Mouse (Mus musculus): Measurements from ENCODE around the gene H2-Q10.
A peak's percentile ranks its signal among the peaks of the same experiment; 100 is the strongest.
"Not testable (repeated sequence)": the region's sequence is repeated elsewhere in the genome, so short reads cannot be mapped to it uniquely, and the experiment has no call there.

Gene H2-Q10

GRCm38 (mm10) chr17:35460513-35461341 lies 9.2 kb upstream of the H2-Q10 start:
- not testable (repeated sequence) for DNase-seq

- DNase-seq, result peak; percentile 45
Measured at GRCm38 (mm10) chr17:35465651-35466050, 4.2 kb upstream of the H2-Q10 start.

DNA sequence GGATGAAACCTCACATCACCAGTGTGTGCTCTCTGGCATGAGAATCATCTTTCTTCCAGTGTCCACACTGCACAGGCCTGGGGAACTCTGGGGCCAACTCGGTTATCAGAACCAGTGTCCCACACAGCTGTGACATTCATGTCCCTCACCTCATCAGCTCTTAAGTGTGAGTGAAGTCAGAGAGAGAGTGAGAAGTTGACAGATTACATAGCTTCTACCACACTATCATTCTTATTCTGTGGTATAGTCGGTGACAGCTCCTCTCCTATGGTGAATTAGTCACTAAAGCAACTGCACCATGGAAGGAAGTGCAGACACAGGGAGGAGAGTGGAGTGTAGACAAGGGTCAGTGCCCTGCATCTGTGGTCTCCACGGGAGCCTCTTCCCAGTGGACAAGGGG lies 953 bp upstream of the H2-Q10 start:
- not testable (repeated sequence) for DNase-seq

DNA sequence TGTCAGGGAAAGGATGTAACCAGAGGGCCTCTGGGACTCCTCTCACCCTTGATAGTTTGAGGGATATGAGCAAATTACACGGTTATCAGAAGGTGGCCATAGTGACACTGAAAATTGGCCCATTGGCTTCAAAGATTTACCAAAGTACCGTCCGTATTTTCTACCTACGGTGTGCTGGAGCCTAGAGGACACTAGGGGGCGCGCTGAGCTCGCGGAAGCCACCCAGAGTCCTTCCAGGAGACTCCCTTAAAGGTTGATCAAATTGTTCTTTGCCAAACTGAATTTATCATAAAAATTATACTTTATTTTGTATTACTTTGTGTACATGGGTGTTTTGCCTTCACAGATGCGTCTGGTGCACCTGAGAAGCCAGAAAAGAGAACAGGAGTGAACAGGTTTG lies 14.2 kb downstream of the H2-Q10 start:
- DNase-seq, result peak; percentile 61

- peak; percentile 13 for DNase-seq
Measured at GRCm38 (mm10) chr17:35485702-35486101, 15.8 kb downstream of the H2-Q10 start.

- no peak for DNase-seq
Measured at GRCm38 (mm10) chr17:35486726-35487125, 16.8 kb downstream of the H2-Q10 start.

GRCm38 (mm10) chr17:35488041-35488440 lies 18.2 kb downstream of the H2-Q10 start:
- DNase-seq, result no peak

GRCm38 (mm10) chr17:35490320-35490719 lies 20.4 kb downstream of the H2-Q10 start:
- no peak for DNase-seq

- no peak for DNase-seq
Measured at GRCm38 (mm10) chr17:35497124-35497523, 27.2 kb downstream of the H2-Q10 start.

GRCm38 (mm10) chr17:35502226-35502625 lies 32.3 kb downstream of the H2-Q10 start:
- no peak for DNase-seq

GRCm38 (mm10) chr17:35502762-35503161 lies 32.9 kb downstream of the H2-Q10 start:
- no peak for DNase-seq

DNA sequence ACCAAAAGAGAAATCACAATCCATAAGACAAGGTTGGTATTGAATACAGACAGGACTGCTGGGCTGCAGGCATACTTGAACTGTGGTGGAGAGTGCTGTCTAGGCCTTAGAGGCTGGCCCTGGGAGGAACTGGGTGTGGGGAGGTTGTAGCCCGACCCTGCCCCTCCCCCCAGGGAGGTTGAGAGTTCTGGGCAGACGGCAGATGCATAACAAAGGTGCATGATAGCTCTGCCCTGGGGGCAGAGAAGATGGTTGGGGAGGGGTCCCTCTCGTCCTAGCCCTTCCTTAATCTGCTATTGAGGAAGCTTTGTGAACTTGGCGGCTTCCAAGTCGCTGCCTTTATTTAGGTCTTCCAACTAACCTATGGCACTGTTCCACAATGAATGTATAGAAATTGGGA lies 34.0 kb downstream of the H2-Q10 start:
- no peak for DNase-seq

DNA sequence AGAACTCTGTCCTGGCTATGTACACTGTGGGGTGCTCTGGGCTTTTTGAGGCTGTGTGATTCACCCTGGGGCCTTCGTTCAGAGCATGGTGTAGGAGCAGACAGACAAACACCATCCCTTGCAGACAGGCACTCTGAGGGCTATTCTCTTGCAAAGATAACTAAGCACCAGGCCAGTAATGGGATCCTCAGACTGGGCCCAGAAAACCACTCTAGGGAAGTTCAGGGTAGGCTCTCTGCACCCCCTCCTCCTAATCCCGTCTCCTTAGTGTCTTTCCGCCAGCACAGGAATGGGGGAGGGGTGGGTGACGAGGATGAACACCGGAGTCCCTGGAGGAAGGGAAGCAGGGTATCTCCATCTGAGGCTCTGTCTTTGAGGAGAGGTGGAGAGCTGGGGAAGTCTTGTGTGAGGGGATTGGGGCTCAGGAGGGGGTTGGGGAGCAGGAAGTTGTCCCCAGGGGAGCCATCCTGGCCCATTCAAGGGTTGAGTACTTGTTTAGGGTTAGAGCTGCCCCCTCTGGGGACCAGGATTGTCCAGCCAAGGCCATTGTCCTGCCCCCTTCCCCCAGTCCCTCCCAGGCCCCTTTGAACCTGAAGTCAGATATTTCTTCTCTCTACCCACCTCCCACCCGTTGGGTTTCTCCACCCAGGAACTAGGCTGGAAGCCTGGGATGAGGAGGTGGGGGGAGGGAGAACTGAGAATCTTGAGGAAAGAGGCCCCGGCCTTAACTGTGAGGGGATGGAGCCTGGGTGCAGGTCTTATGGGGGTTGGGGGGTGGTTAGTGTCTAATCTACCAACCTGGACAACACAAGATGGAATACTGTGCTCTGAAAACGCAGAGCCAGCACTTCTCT lies 35.0 kb downstream of the H2-Q10 start:
- DNase-seq, result no peak

DNA sequence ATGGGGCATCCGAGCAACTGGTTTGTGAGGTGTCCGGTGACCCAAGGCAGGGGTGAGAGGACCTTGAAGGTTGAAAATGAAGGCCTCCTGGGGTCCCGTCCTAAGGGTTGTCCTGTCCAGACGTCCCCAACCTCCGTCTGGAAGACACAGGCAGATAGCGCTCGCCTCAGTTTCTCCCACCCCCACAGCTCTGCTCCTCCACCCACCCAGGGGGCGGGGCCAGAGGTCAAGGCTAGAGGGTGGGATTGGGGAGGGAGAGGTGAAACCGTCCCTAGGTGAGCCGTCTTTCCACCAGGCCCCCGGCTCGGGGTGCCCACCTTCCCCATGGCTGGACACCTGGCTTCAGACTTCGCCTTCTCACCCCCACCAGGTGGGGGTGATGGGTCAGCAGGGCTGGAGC lies 35.9 kb downstream of the H2-Q10 start, which contains the start of gene Pou5f1:
Pou5f1 (plus strand) TSS at position 243 of the 400 bp plus-strand sequence.
- DNase-seq, result no peak

GRCm38 (mm10) chr17:35506881-35507280 lies 37.0 kb downstream of the H2-Q10 start:
- DNase-seq, result no peak

- no peak for DNase-seq
Measured at GRCm38 (mm10) chr17:35507556-35508260, 37.8 kb downstream of the H2-Q10 start.

DNA sequence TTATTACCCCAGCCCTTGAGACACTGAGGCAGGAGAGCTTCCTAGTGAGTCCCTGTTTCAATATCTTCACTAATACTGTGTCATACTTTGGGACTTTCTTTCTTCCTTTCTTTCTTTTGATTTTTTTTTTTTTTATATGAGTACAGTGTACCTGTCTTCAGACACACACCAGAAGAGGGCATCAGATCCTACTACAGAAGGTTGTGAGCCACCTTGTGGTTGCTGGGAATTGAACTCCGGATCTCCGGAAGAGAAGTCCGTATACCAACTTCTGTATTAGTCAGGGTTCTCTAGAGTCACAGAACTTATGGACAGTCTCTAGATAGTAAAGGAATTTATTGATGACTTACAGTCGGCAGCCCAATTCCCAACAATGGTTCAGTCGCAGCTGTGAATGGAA lies 38.4 kb downstream of the H2-Q10 start:
- DNase-seq, result not testable (repeated sequence)

DNA sequence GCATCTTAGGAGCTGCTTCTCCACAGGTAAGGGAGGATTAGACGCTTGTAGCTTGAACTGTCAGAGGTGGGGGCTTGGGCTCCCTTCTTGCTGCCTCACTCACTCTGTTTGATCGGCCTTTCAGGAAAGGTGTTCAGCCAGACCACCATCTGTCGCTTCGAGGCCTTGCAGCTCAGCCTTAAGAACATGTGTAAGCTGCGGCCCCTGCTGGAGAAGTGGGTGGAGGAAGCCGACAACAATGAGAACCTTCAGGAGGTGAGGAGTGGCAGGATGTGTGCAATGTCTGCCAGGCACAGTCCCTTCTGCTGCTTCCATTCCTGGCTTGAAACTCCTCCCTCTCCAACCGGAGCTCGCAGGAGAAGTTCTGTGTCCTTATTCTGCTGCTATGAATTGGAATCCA lies 39.4 kb downstream of the H2-Q10 start:
- DNase-seq, result peak; percentile 41

GRCm38 (mm10) chr17:35512916-35513626 lies 43.2 kb downstream of the H2-Q10 start:
- no peak for DNase-seq

DNA sequence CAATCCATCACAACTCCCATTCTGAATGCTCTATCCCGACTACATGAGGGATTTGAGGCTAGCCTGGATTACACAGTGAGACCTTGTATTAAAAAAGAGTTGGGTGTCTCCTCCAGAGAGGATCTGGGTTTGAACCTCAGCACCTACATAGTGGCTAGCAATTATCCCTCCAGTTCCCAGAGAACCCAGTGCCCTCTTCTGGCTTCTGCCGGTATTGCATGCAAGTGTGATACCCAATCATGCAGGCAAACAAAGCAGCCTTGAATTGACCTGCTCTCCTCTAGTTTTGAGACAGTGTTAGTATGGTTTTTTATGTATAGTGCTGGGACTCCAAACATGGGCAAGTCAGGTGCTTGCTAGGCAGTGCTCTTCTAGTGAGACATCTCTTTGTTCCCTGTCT lies 44.0 kb downstream of the H2-Q10 start:
- peak; percentile 83 for DNase-seq

DNA sequence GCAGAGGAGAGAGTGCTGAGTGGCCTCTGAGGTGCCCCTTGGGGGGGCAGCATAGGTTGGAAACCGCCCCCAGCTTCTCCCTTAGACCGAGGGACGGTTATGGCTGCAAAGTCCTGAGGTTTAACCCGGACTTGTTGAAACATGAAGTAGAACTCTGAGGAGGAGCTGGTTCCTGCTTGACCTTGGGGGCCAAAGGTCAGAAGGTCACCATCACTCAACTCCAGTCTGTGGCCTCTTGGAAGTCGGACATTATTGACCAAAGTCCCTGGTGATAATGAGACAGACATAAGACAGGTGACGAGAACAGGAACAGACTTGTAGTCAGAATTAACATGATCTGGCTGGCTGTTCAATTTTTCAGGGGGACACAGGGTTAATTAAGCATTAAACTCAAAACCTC lies 44.9 kb downstream of the H2-Q10 start:
- DNase-seq, result no peak

DNA sequence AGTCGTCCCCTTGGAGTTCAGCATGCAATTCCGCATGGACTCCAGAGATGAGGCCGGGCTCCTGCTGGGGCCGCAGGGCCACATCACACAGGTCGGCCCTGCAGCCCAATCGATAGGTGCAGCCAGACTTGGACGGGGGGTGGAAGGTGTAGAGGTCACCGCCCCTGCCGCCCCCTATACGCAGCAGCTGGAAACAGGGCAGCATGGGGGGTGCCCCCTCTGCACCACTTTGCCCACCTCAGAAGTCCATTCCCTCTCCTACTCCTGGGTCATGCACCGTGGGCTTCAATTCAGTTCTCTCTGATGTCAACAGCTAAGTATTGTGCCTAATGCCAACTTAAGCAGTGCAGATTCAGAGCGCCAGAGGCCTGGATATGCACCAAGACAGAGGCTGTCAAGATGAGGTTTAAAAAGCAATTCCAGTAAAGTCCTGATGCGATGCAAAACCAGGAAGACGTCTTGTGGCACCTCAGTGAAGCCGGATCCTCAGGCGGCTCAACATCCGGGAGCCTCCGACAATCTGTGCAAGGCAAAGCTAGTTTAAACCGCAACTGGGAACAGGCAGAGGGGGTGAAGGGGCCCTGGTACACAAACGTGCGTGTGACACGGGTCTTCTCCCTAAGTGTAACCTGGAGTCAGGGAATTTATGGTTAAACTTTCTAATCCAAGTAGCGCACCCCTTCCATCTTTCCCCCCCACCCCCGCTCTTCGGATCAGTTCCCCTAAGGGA lies 46.2 kb downstream of the H2-Q10 start:
- DNase-seq, result peak; percentile 39

Data from liver (tissue).